Comparison of ENCODE assay signal across 8 mouse cellular contexts in genomic region chr2:5577399-5578129, GRCm38 (mm10).
DNase-seq lines count a peak whose midpoint lies in the region; ATAC-seq and TF ChIP-seq lines count a peak whose summit lies in the region.

No protein-coding gene starts in this region.

- H3K9ac ChIP-seq in kidney, postnatal 0 days (ENCODE audit: low read depth, low read length) = no peak overlapping the region
- H3K9ac ChIP-seq in neural tube, embryonic 15.5 days (replicated peaks) = no peak overlapping the region

- no peaks in the 10 kb centered on the region for H3K9me3 ChIP-seq in kidney, postnatal 0 days (replicated peaks; ENCODE audit: low read length)
- H3K9me3 ChIP-seq in neural tube, embryonic 15.5 days (replicated peaks) = no peaks in the 10 kb centered on the region

- no peak for TF ChIP-seq CTCF in layer of hippocampus, adult 2 months (conservative IDR thresholded peaks at IDR 0.05)
- TF ChIP-seq CTCF in kidney, postnatal 0 days (IDR thresholded peaks at IDR 0.05; ENCODE audit: low read depth) = no peak

- H3K4me3 ChIP-seq in layer of hippocampus, adult 2 months = no peak overlapping the region
- no peak overlapping the region for H3K4me3 ChIP-seq in kidney, postnatal 0 days (replicated peaks; ENCODE audit: low read depth, low read length)
- no peak overlapping the region for H3K4me3 ChIP-seq in neural tube, embryonic 15.5 days (replicated peaks)

- 0 out of 2 replicates have a peak, but pooled peaks cover 4% of the 10 kb centered on the region for H3K4me1 ChIP-seq in kidney, postnatal 0 days (replicated peaks; ENCODE audit: insufficient read depth, low read length)
- peaks cover 17% of the 10 kb centered on the region for H3K4me1 ChIP-seq in neural tube, embryonic 15.5 days

- H3K27me3 ChIP-seq in kidney, postnatal 0 days (ENCODE audit: insufficient read depth, low read length) = no peaks in the 10 kb centered on the region
- no peaks in the 10 kb centered on the region for H3K27me3 ChIP-seq in neural tube, embryonic 15.5 days (replicated peaks)

- 0 out of 2 replicates have a peak overlapping the region, but pooled peaks have one; percentile 3 for H3K27ac ChIP-seq in layer of hippocampus, adult 2 months
- no peak overlapping the region for H3K27ac ChIP-seq in kidney, postnatal 0 days
- H3K27ac ChIP-seq in neural tube, embryonic 15.5 days (replicated peaks) = peak overlapping the region; percentile 30; the same call in 1 of the 2 replicates

- ATAC-seq in kidney, postnatal 0 days (replicated peaks; ENCODE audit: low FRiP score, low read depth) = no peak
- ATAC-seq in neural tube, embryonic 15.5 days (ENCODE audit: low FRiP score) = peak; percentile 43

- DNase-seq in layer of hippocampus, adult 2 months (ENCODE audit: low spot score in 2 of 2) = no peak
- no peak for DNase-seq in layer of hippocampus, postnatal 36 days
- DNase-seq in embryo, embryonic 11 days = peak; percentile 19
- peak; percentile 69 for DNase-seq in kidney, postnatal 0 days (ENCODE audit: low spot score)
- DNase-seq in right cerebral cortex, postnatal 4 days = no peak
- no peak for DNase-seq in thymus, postnatal 10 days (ENCODE audit: low spot score in 2 of 2)
- DNase-seq in adrenal gland, adult 8-10 months = no peak

- H3K4me2 ChIP-seq in kidney, postnatal 0 days (ENCODE audit: low read length) = no peak overlapping the region
- no peak overlapping the region for H3K4me2 ChIP-seq in neural tube, embryonic 15.5 days

- no peaks in the 10 kb centered on the region for H3K36me3 ChIP-seq in kidney, postnatal 0 days (ENCODE audit: insufficient read depth, low read length)
- H3K36me3 ChIP-seq in neural tube, embryonic 15.5 days = no peaks in the 10 kb centered on the region

- 61% methylated on average over 9 of the region's 9 CpGs for WGBS in kidney, postnatal 0 days
- WGBS in neural tube, embryonic 15.5 days = 43% methylated on average over 9 of the region's 9 CpGs

Comparison
In these comparisons a context has a peak if more than half of its experiments do, and no peak if none do; other contexts are left out.
1. DNase-seq: peak in embryo, embryonic 11 days (single experiment) and kidney, postnatal 0 days (single experiment); none in layer of hippocampus, adult 2 months (0 of 2), layer of hippocampus, postnatal 36 days (0 of 2), right cerebral cortex, postnatal 4 days (single experiment), thymus, postnatal 10 days (0 of 2) and adrenal gland, adult 8-10 months (single experiment).